Mouse (Mus musculus): ENCODE results near the gene AI413582.

The AI413582 gene

GRCm38 (mm10) chr17:27555512-27556172 lies 9.9 kb downstream of the AI413582 start:
- DNase-seq (ENCODE audit: low read depth, low spot score): peak; percentile 96

- DNase-seq (ENCODE audit: low read depth, low spot score): peak; percentile 93
Measured at GRCm38 (mm10) chr17:27555075-27555511, 10.5 kb downstream of the AI413582 start.

GRCm38 (mm10) chr17:27554062-27554960 lies 11.2 kb downstream of the AI413582 start:
- DNase-seq (ENCODE audit: low read depth, low spot score): peak; percentile 61

- DNase-seq (ENCODE audit: low read depth, low spot score): no peak
Measured at GRCm38 (mm10) chr17:27552215-27553201, 13.0 kb downstream of the AI413582 start.

GRCm38 (mm10) chr17:27551393-27551940 lies 14.1 kb downstream of the AI413582 start:
- DNase-seq (ENCODE audit: low read depth, low spot score): peak; percentile 77

GRCm38 (mm10) chr17:27549234-27549633 lies 16.3 kb downstream of the AI413582 start:
- DNase-seq (ENCODE audit: low read depth, low spot score): no peak

- DNase-seq (ENCODE audit: low read depth, low spot score): no peak
Measured at GRCm38 (mm10) chr17:27547253-27547868, 18.2 kb downstream of the AI413582 start.

- no peak for DNase-seq (ENCODE audit: low read depth, low spot score)
Measured at GRCm38 (mm10) chr17:27546574-27547085, 18.9 kb downstream of the AI413582 start.

- DNase-seq (ENCODE audit: low read depth, low spot score): no peak
Measured at GRCm38 (mm10) chr17:27545991-27546390, 19.6 kb downstream of the AI413582 start.

GRCm38 (mm10) chr17:27544551-27544950 lies 21.0 kb downstream of the AI413582 start:
- no peak for DNase-seq (ENCODE audit: low read depth, low spot score)

GRCm38 (mm10) chr17:27541984-27542383 lies 23.6 kb downstream of the AI413582 start:
- DNase-seq (ENCODE audit: low read depth, low spot score): no peak

- DNase-seq (ENCODE audit: low read depth, low spot score): no peak
Measured at GRCm38 (mm10) chr17:27541261-27541660, 24.3 kb downstream of the AI413582 start.

- DNase-seq (ENCODE audit: low read depth, low spot score): peak; percentile 94
Measured at GRCm38 (mm10) chr17:27534718-27535117, 30.8 kb downstream of the AI413582 start.

GRCm38 (mm10) chr17:27533354-27533753 lies 32.2 kb downstream of the AI413582 start:
- no peak for DNase-seq (ENCODE audit: low read depth, low spot score)

- no peak for DNase-seq (ENCODE audit: low read depth, low spot score)
Measured at GRCm38 (mm10) chr17:27532095-27532494, 33.5 kb downstream of the AI413582 start.

GRCm38 (mm10) chr17:27528767-27529166 lies 36.8 kb downstream of the AI413582 start:
- no peak for DNase-seq (ENCODE audit: low read depth, low spot score)

GRCm38 (mm10) chr17:27528030-27528429 lies 37.5 kb downstream of the AI413582 start:
- DNase-seq (ENCODE audit: low read depth, low spot score): no peak

GRCm38 (mm10) chr17:27527188-27527587 lies 38.4 kb downstream of the AI413582 start:
- no peak for DNase-seq (ENCODE audit: low read depth, low spot score)

GRCm38 (mm10) chr17:27523121-27523520 lies 42.4 kb downstream of the AI413582 start:
- DNase-seq (ENCODE audit: low read depth, low spot score): no peak

GRCm38 (mm10) chr17:27521303-27521702 lies 44.3 kb downstream of the AI413582 start, which contains the start of gene Grm4:
Gene Grm4 (minus strand): TSS chr17:27521403.
- no peak for DNase-seq (ENCODE audit: low read depth, low spot score)
